ENCODE assay signal across 17 mouse cellular contexts in the genomic region with DNA sequence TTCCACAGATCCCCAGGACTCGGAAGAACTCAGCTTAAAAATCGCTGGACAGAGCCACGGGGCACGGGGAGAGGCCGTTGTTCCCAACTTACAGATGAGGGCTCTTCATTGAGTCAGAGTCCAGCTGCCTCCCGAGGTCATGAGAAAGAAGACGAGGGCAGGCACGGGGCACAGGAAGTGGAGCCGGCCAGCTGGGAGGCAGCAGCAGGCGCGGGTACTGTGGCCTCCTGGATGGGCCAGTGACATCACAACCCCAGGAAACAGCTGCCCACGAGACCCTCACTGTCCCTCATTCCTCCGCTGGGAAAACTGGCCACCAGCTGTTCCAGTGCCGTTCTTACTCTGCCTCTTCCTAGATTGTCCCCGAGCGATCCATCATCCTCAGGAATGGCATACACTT. TPM values are rescaled to one million over a fixed set of nuclear protein-coding genes. Genes with fewer than 3 reads are reported as not detected.
A peak's percentile ranks its signal among the peaks of the same experiment; 100 is the strongest.
DNase-seq lines count a peak whose midpoint lies in the region; ATAC-seq and TF ChIP-seq lines count a peak whose summit lies in the region.
"Had no signal": no experiment of that assay in that cellular context is flagged by ENCODE, and none has a peak within 500 bp of the region (broad histone marks: within the 10 kb centered on the region; RNA-seq: fewer than 3 reads in every experiment).

No protein-coding gene starts in this region.

- no peaks in the 10 kb centered on the region for H3K9me3 ChIP-seq in liver, postnatal 0 days (ENCODE audit: low read length)
- no peaks in the 10 kb centered on the region for H3K9me3 ChIP-seq in lung, postnatal 0 days (ENCODE audit: low read length)
- no peaks in the 10 kb centered on the region for H3K9me3 ChIP-seq in intestine, embryonic 15.5 days
- H3K9me3 ChIP-seq: forebrain, embryonic 13.5 days; neural tube, embryonic 12.5 days had no signal

- H3K27ac ChIP-seq in liver, postnatal 0 days (ENCODE audit: low read depth) = no peak overlapping the region
- H3K27ac ChIP-seq in lung, postnatal 0 days (ENCODE audit: low read length) = no peak overlapping the region
- no peak overlapping the region for H3K27ac ChIP-seq in intestine, embryonic 15.5 days
- H3K27ac ChIP-seq: forebrain, embryonic 13.5 days; heart, adult 2 months; hindbrain, embryonic 14.5 days; macrophage; neural tube, embryonic 12.5 days had no signal

- DNase-seq in liver = peak; percentile 25
- no peak for DNase-seq in liver, postnatal 0 days
- peak; percentile 53 for DNase-seq in lung, postnatal 0 days (ENCODE audit: low spot score)
- no peak for DNase-seq in layer of hippocampus, postnatal 25 days (ENCODE audit: extremely low spot score in 1 of 2, low spot score in 1 of 2)
- no peak for DNase-seq in spleen, postnatal 14 days (ENCODE audit: low spot score in 2 of 2)
- DNase-seq: adrenal gland, postnatal 10 days; cerebellum, adult 9-10 months; thymus, postnatal 36 days had no signal

- TF ChIP-seq EP300 in liver, postnatal 0 days (IDR thresholded peaks at IDR 0.05; ENCODE audit: low read depth) = no peak
- no peak for TF ChIP-seq EP300 in lung, postnatal 0 days (IDR thresholded peaks at IDR 0.05)

- no peak overlapping the region for H3K9ac ChIP-seq in liver, postnatal 0 days (replicated peaks)
- H3K9ac ChIP-seq in lung, postnatal 0 days (replicated peaks; ENCODE audit: low read depth) = no peak overlapping the region
- no peak overlapping the region for H3K9ac ChIP-seq in intestine, embryonic 15.5 days
- H3K9ac ChIP-seq: forebrain, embryonic 13.5 days; hindbrain, embryonic 14.5 days; neural tube, embryonic 12.5 days had no signal

- H3K36me3 ChIP-seq in liver, postnatal 0 days (replicated peaks; ENCODE audit: insufficient read depth, low read length) = no peaks in the 10 kb centered on the region
- H3K36me3 ChIP-seq in lung, postnatal 0 days (ENCODE audit: insufficient read depth, low read length) = no peaks in the 10 kb centered on the region
- H3K36me3 ChIP-seq in intestine, embryonic 15.5 days = no peaks in the 10 kb centered on the region
- H3K36me3 ChIP-seq: G1E; neural tube, embryonic 12.5 days had no signal

- ATAC-seq in liver, postnatal 0 days = no peak
- ATAC-seq in common myeloid progenitor, adult 5-6 weeks (replicated peaks; ENCODE audit: low read depth, poor library complexity, severe bottlenecking) = peak; percentile 28; the same call in 1 of the 2 replicates
- ATAC-seq in granulocyte monocyte progenitor cell, adult 5-6 weeks (replicated peaks; ENCODE audit: poor library complexity, severe bottlenecking) = peak; percentile 20; the same call in 1 of the 2 replicates
- ATAC-seq in lung, postnatal 0 days = peak; percentile 36
- no peak for ATAC-seq in intestine, embryonic 15.5 days
- ATAC-seq: forebrain, embryonic 13.5 days had no signal

- 15% methylated on average over 16 of the region's 16 CpGs for WGBS in liver, postnatal 0 days (ENCODE audit: insufficient replicate concordance)
- 13% methylated on average over 16 of the region's 16 CpGs for WGBS in lung, postnatal 0 days
- WGBS in intestine, embryonic 15.5 days = 23% methylated on average over 16 of the region's 16 CpGs

- H3K27me3 ChIP-seq in liver, postnatal 0 days (ENCODE audit: insufficient read depth, low read length) = 0 out of 2 replicates have a peak, but pooled peaks cover 6% of the 10 kb centered on the region
- no peaks in the 10 kb centered on the region for H3K27me3 ChIP-seq in lung, postnatal 0 days (replicated peaks; ENCODE audit: insufficient read depth, low read length)
- H3K27me3 ChIP-seq in intestine, embryonic 15.5 days (replicated peaks) = no peaks in the 10 kb centered on the region
- H3K27me3 ChIP-seq: forebrain, embryonic 13.5 days; neural tube, embryonic 12.5 days had no signal

- H3K4me2 ChIP-seq in liver, postnatal 0 days (ENCODE audit: low read depth, low read length) = no peak overlapping the region
- no peak overlapping the region for H3K4me2 ChIP-seq in lung, postnatal 0 days (replicated peaks; ENCODE audit: low read depth, low read length)
- H3K4me2 ChIP-seq in intestine, embryonic 15.5 days (replicated peaks) = no peak overlapping the region
- H3K4me2 ChIP-seq: forebrain, embryonic 13.5 days; hindbrain, embryonic 14.5 days; neural tube, embryonic 12.5 days had no signal

- H3K4me1 ChIP-seq in liver, postnatal 0 days (ENCODE audit: insufficient read depth) = peaks cover 12% of the 10 kb centered on the region
- no peaks in the 10 kb centered on the region for H3K4me1 ChIP-seq in lung, postnatal 0 days (ENCODE audit: insufficient read depth, low read depth, low read length)
- H3K4me1 ChIP-seq in intestine, embryonic 15.5 days (replicated peaks) = peaks cover 19% of the 10 kb centered on the region
- H3K4me1 ChIP-seq: forebrain, embryonic 13.5 days had no signal

- no peak overlapping the region for H3K4me3 ChIP-seq in liver, postnatal 0 days (ENCODE audit: low read depth, low read length)
- no peak overlapping the region for H3K4me3 ChIP-seq in lung, postnatal 0 days (ENCODE audit: low read depth, low read length)
- H3K4me3 ChIP-seq in intestine, embryonic 15.5 days (replicated peaks) = no peak overlapping the region
- H3K4me3 ChIP-seq: forebrain, embryonic 13.5 days; heart, adult 2 months; neural tube, embryonic 12.5 days had no signal

- TF ChIP-seq CTCF in liver, postnatal 0 days (IDR thresholded peaks at IDR 0.05; ENCODE audit: low read depth) = no peak
- TF ChIP-seq CTCF in lung, postnatal 0 days (IDR thresholded peaks at IDR 0.05) = no peak

RNA-seq across cellular contexts. Expression of gene Id3, which starts 23.3 kb away (rescaled TPM):
- polyA plus RNA-seq in liver, postnatal 0 days (2015; fragmentation: Nextera tagmentation; extraction: Ambion mirVana) = 77.3 and 79.1 TPM in 2 replicates
- 2.2 TPM in 1 of 2 replicates, not detected in the other for total RNA-seq in common myeloid progenitor, adult 5-6 weeks (2017)
- not detected in 2 replicates for total RNA-seq in granulocyte monocyte progenitor cell, adult 5-6 weeks (2014; fragmentation: Nextera tagmentation)
- total RNA-seq in granulocyte monocyte progenitor cell, adult 5-6 weeks (2017) = not detected in 2 replicates
- 430 and 477 TPM in 2 replicates for polyA plus RNA-seq in lung, postnatal 0 days (2015; fragmentation: Nextera tagmentation; extraction: Ambion mirVana)
- 10 to 100 TPM; 51.7 to 62.5 TPM for total RNA-seq in layer of hippocampus, postnatal 25 days (2021)
- polyA plus RNA-seq in intestine, embryonic 15.5 days (2015; fragmentation: Nextera tagmentation; extraction: Ambion mirVana) = 269 and 285 TPM in 2 replicates
- polyA plus RNA-seq: G1E had no signal

RNA-seq across cellular contexts. Expression of gene E2f2, which starts 52.2 kb away (rescaled TPM):
- 48.6 and 50.2 TPM in 2 replicates for polyA plus RNA-seq in liver, postnatal 0 days (2015; fragmentation: Nextera tagmentation; extraction: Ambion mirVana)
- 4.3 and 6.8 TPM in 2 replicates for total RNA-seq in common myeloid progenitor, adult 5-6 weeks (2017)
- 2.9 and 9.4 TPM in 2 replicates for total RNA-seq in granulocyte monocyte progenitor cell, adult 5-6 weeks (2014; fragmentation: Nextera tagmentation)
- total RNA-seq in granulocyte monocyte progenitor cell, adult 5-6 weeks (2017) = 3.7 and 4.3 TPM in 2 replicates
- polyA plus RNA-seq in lung, postnatal 0 days (2015; fragmentation: Nextera tagmentation; extraction: Ambion mirVana) = 17.8 and 19.1 TPM in 2 replicates
- 1 to 10 TPM in 1 of 2 experiments, under 1 TPM in 1; 0.59 to 1.2 TPM for total RNA-seq in layer of hippocampus, postnatal 25 days (2021)
- 8.1 and 9.8 TPM in 2 replicates for polyA plus RNA-seq in intestine, embryonic 15.5 days (2015; fragmentation: Nextera tagmentation; extraction: Ambion mirVana)

Comparison
In these comparisons a context has a peak if more than half of its experiments do, and no peak if none do; other contexts are left out.
1. DNase-seq: peak in liver (single experiment) and lung, postnatal 0 days (single experiment); none in liver, postnatal 0 days (single experiment), layer of hippocampus, postnatal 25 days (0 of 2) and spleen, postnatal 14 days (0 of 2).
2. ATAC-seq: peak in common myeloid progenitor, adult 5-6 weeks (single experiment), granulocyte monocyte progenitor cell, adult 5-6 weeks (single experiment) and lung, postnatal 0 days (single experiment); none in liver, postnatal 0 days (single experiment) and intestine, embryonic 15.5 days (single experiment).
3. RNA of gene Id3, which starts 23.3 kb away (total RNA-seq): 51.7 to 62.5 TPM in layer of hippocampus, postnatal 25 days; 2.2 TPM in common myeloid progenitor, adult 5-6 weeks and not detected in granulocyte monocyte progenitor cell, adult 5-6 weeks; every median in the first group is over 10 times any median in the second.